ENCODE assay signal across 12 mouse cellular contexts in genomic region chr11:89209531-89209950, GRCm38 (mm10).
DNase-seq lines count a peak whose midpoint lies in the region; ATAC-seq and TF ChIP-seq lines count a peak whose summit lies in the region.
"Had no signal": no experiment of that assay in that cellular context is flagged by ENCODE, and none has a peak within 500 bp of the region (broad histone marks: within the 10 kb centered on the region; RNA-seq: fewer than 3 reads in every experiment).

No protein-coding gene starts in this region.

- H3K9me3 ChIP-seq in lung, embryonic 14.5 days (ENCODE audit: low read depth, low read length), result no peaks in the 10 kb centered on the region
- H3K9me3 ChIP-seq in forebrain, embryonic 10.5 days, result no peaks in the 10 kb centered on the region
- H3K9me3 ChIP-seq in limb, embryonic 10.5 days (replicated peaks), result no peaks in the 10 kb centered on the region
- no peaks in the 10 kb centered on the region for H3K9me3 ChIP-seq in liver, embryonic 11.5 days (ENCODE audit: control insufficient read depth, low read length)
- H3K9me3 ChIP-seq: neural tube, embryonic 12.5 days had no signal

- DNase-seq in lung, embryonic 14.5 days, result no peak
- no peak for DNase-seq in lung, postnatal 25 days (ENCODE audit: low spot score)
- DNase-seq in forebrain, embryonic 10.5 days (ENCODE audit: extremely low spot score, low spot score), result peak; percentile 34
- DNase-seq in limb, embryonic 10.5 days (ENCODE audit: low spot score), result peak; percentile 40
- peak; percentile 52 for DNase-seq in retina, embryonic 14.5 days (ENCODE audit: low spot score)
- no peak for DNase-seq in liver, embryonic 11.5 days (ENCODE audit: low spot score)
- DNase-seq in ovary, postnatal 36 days (ENCODE audit: low spot score), result no peak
- DNase-seq: gastrocnemius, postnatal 10 days; lung, postnatal 36 days; spleen, adult 18-20 months; thymus, postnatal 36 days had no signal

- H3K27ac ChIP-seq in lung, embryonic 14.5 days (ENCODE audit: low read depth), result no peak overlapping the region
- peak overlapping the region; percentile 80 for H3K27ac ChIP-seq in forebrain, embryonic 10.5 days
- peak overlapping the region; percentile 73 for H3K27ac ChIP-seq in limb, embryonic 10.5 days
- H3K27ac ChIP-seq in liver, embryonic 11.5 days (ENCODE audit: low read depth, low read length), result no peak overlapping the region
- H3K27ac ChIP-seq: neural tube, embryonic 12.5 days had no signal

- no peak overlapping the region for H3K9ac ChIP-seq in lung, embryonic 14.5 days
- no peak overlapping the region for H3K9ac ChIP-seq in liver, embryonic 11.5 days (ENCODE audit: low read depth, low read length)
- H3K9ac ChIP-seq: neural tube, embryonic 12.5 days had no signal

- H3K4me1 ChIP-seq in lung, embryonic 14.5 days (ENCODE audit: insufficient read depth), result peaks cover 7% of the 10 kb centered on the region; the same call in 1 of the 2 replicates
- H3K4me1 ChIP-seq in forebrain, embryonic 10.5 days, result peaks cover 36% of the 10 kb centered on the region
- peaks cover 25% of the 10 kb centered on the region for H3K4me1 ChIP-seq in limb, embryonic 10.5 days
- no peaks in the 10 kb centered on the region for H3K4me1 ChIP-seq in liver, embryonic 11.5 days (replicated peaks; ENCODE audit: control insufficient read depth, insufficient read depth, low read length)

- H3K4me3 ChIP-seq in lung, embryonic 14.5 days (ENCODE audit: low read depth, low read length), result no peak overlapping the region
- peak overlapping the region; percentile 23 for H3K4me3 ChIP-seq in forebrain, embryonic 10.5 days
- peak overlapping the region; percentile 27 for H3K4me3 ChIP-seq in limb, embryonic 10.5 days
- no peak overlapping the region for H3K4me3 ChIP-seq in liver, embryonic 11.5 days (ENCODE audit: low read depth, low read length)
- H3K4me3 ChIP-seq: neural tube, embryonic 12.5 days had no signal

- no peaks in the 10 kb centered on the region for H3K27me3 ChIP-seq in lung, embryonic 14.5 days (ENCODE audit: insufficient read depth, low read length)
- H3K27me3 ChIP-seq in forebrain, embryonic 10.5 days (ENCODE audit: poor library complexity, severe bottlenecking), result peaks cover 44% of the 10 kb centered on the region
- no peaks in the 10 kb centered on the region for H3K27me3 ChIP-seq in limb, embryonic 10.5 days (ENCODE audit: low read depth, poor library complexity, severe bottlenecking)
- no peaks in the 10 kb centered on the region for H3K27me3 ChIP-seq in liver, embryonic 11.5 days (replicated peaks; ENCODE audit: control insufficient read depth, insufficient read depth, low read length)
- H3K27me3 ChIP-seq: neural tube, embryonic 12.5 days had no signal

- H3K36me3 ChIP-seq in lung, embryonic 14.5 days (ENCODE audit: insufficient read depth), result no peaks in the 10 kb centered on the region
- no peaks in the 10 kb centered on the region for H3K36me3 ChIP-seq in forebrain, embryonic 10.5 days (replicated peaks)
- no peaks in the 10 kb centered on the region for H3K36me3 ChIP-seq in limb, embryonic 10.5 days
- H3K36me3 ChIP-seq in liver, embryonic 11.5 days (ENCODE audit: control insufficient read depth, insufficient read depth, low read length), result no peaks in the 10 kb centered on the region
- H3K36me3 ChIP-seq: neural tube, embryonic 12.5 days had no signal

- 35% methylated on average over 11 of the region's 11 CpGs for whole genome bisulfite sequencing in lung, embryonic 14.5 days
- 14% methylated on average over 11 of the region's 11 CpGs for WGBS in forebrain, embryonic 10.5 days
- 17% methylated on average over 11 of the region's 11 CpGs for WGBS in limb, embryonic 10.5 days
- 41% methylated on average over 11 of the region's 11 CpGs for WGBS in liver, embryonic 11.5 days

- TF ChIP-seq CTCF in lung, embryonic 14.5 days (IDR thresholded peaks at IDR 0.05; ENCODE audit: low read depth), result no peak

- no peak overlapping the region for H3K4me2 ChIP-seq in lung, embryonic 14.5 days
- no peak overlapping the region for H3K4me2 ChIP-seq in liver, embryonic 11.5 days
- H3K4me2 ChIP-seq: neural tube, embryonic 12.5 days had no signal

- ATAC-seq in lung, embryonic 14.5 days (ENCODE audit: insufficient read depth), result peak; percentile 47
- ATAC-seq in liver, embryonic 11.5 days (replicated peaks; ENCODE audit: low FRiP score), result no peak

Comparison
In these comparisons a context has a peak if more than half of its experiments do, and no peak if none do; other contexts are left out.
1. DNase-seq: peak in forebrain, embryonic 10.5 days (single experiment), limb, embryonic 10.5 days (single experiment) and retina, embryonic 14.5 days (single experiment); none in lung, embryonic 14.5 days (single experiment), lung, postnatal 25 days (single experiment), liver, embryonic 11.5 days (single experiment) and ovary, postnatal 36 days (single experiment).
2. H3K27ac ChIP-seq: peak in forebrain, embryonic 10.5 days (single experiment) and limb, embryonic 10.5 days (single experiment); none in lung, embryonic 14.5 days (single experiment) and liver, embryonic 11.5 days (single experiment).
3. H3K4me3 ChIP-seq: peak in forebrain, embryonic 10.5 days (single experiment) and limb, embryonic 10.5 days (single experiment); none in lung, embryonic 14.5 days (single experiment) and liver, embryonic 11.5 days (single experiment).